Mouse (Mus musculus) neutrophil, adult 83 days (primary cell): ENCODE data around the gene Gm21887. TPM values are rescaled to one million over a fixed set of nuclear protein-coding genes. Genes with fewer than 3 reads are reported as not detected.

Experiments
- total RNA-seq, 2 experiments: library from RNA; stranded (reverse); gene quantifications; one replicate each; pipeline ENCODE4 v1.2.4; 2023

Gene Gm21887
- total RNA-seq: 100 to 1,000 TPM; 203 to 235 TPM

DNA sequence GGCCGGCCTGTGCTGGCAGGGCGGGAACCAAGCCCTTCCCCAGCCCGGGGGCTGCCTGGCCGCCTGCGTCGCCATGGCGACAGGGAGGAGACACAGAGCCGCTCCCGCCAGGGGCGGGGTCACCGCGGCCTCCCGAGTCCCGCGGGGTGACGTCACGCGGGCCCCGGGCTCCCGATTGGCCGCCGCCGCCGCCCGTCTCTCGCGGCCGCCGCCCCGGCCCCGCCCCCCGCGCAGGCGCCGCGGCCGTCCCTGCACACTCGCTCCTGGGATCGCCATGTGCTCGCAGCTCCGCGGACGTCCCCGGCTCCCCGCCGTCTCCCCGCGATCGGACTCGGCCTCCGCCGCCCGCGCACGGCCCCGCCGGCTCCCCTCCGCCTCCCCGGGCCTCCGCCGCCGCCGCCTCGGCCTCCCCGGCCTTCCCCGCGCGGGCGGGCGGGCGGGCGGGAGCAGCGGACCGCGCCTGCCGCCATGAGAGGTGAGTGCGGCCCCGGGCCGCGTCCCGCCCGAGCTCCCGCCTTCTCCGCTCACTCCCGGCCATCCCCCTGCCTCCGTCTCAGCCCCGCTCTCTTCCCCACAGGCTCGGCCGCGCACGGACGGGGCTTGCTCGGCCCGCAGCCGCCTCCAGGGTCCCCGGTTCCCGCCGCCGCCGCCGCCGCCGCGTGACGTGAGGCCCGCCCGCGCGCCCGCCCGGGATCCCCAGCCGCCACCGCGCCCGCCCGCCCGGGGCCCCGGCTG, at the start of gene Gm21887:
Gm21887 (plus strand) TSS at position 644 of the 735 bp plus-strand sequence.

Other genes with a start within 250 kb of the Gm21887 start
- not detected for gene 4933400A11Rik, start 230.0 kb upstream of the Gm21887 start, total RNA-seq